Mouse (Mus musculus) CH12.LX (cell line): ENCODE data around the gene Tmem205. TPM values are rescaled to one million over a fixed set of nuclear protein-coding genes. Genes with fewer than 3 reads are reported as not detected.

Experiments
- DNase-seq: peaks from one replicate; pipeline ENCODE4 v3.0.0-alpha.2; 2013; ENCODE audit errors: extremely low read depth
- H3K27ac ChIP-seq: 2 replicates; pipeline ENCODE4 v1.5.1; 2012; ENCODE audit warnings: low read depth, mild to moderate bottlenecking, control low read depth, moderate library complexity; ENCODE audit not compliant: insufficient read depth
- H3K27me3 ChIP-seq: replicated peaks from 2 replicates; pipeline ENCODE3; 2012; ENCODE audit warnings: inconsistent platforms
- H3K36me3 ChIP-seq, 2 experiments: replicated peaks in 1 of 2; 2 replicates each; pipeline versions ENCODE3 to v1.6.1; 2012; ENCODE audit warnings: inconsistent platforms in 1 of 2, low read length in 1 of 2, mild to moderate bottlenecking in 1 of 2, mixed read lengths in 1 of 2, moderate library complexity in 1 of 2; ENCODE audit not compliant: control insufficient read depth in 1 of 2, insufficient read depth in 1 of 2
- H3K4me1 ChIP-seq, 2 experiments: 2 replicates each; pipeline ENCODE4 v1.6.1; 2012; ENCODE audit warnings: inconsistent platforms in 1 of 2, moderate library complexity in 1 of 2; ENCODE audit not compliant: insufficient read depth in 2 of 2, control insufficient read depth in 1 of 2
- H3K4me2 ChIP-seq: 2 replicates; pipeline ENCODE4 v1.6.1; 2012; ENCODE audit warnings: low read depth, mild to moderate bottlenecking, control low read depth; ENCODE audit not compliant: poor library complexity, insufficient read depth, severe bottlenecking
- H3K4me3 ChIP-seq, 3 experiments: fragments of 150-350 bp in 1 of 3; sonication (generic) in 1 of 3; replicated peaks in 1 of 3; 2 replicates each; pipeline versions ENCODE3 to v1.5.1; 2011 to 2012; ENCODE audit warnings: low read depth in 2 of 3, low read length in 2 of 3, mild to moderate bottlenecking in 2 of 3, moderate library complexity in 2 of 3, control low read depth in 1 of 3, improper control_type of control experiment in 1 of 3, inconsistent platforms in 1 of 3, mixed read lengths in 1 of 3; ENCODE audit not compliant: poor library complexity in 1 of 3
- H3K79me2 ChIP-seq: replicated peaks from 2 replicates; pipeline ENCODE4 v1.6.1; 2012; ENCODE audit warnings: mild to moderate bottlenecking, moderate library complexity; ENCODE audit not compliant: control insufficient read depth, poor library complexity, insufficient read depth, severe bottlenecking; ENCODE audit errors: extremely low read depth
- H3K9ac ChIP-seq: 2 replicates; pipeline ENCODE4 v1.6.1; 2012; ENCODE audit warnings: low read depth, mild to moderate bottlenecking, control low read depth, moderate library complexity; ENCODE audit not compliant: insufficient read depth
- H3K9me3 ChIP-seq: replicated peaks from 2 replicates; pipeline ENCODE3; 2012; ENCODE audit warnings: low read length, inconsistent platforms, mixed read lengths
- CHD1 ChIP-seq: IDR thresholded peaks from 2 replicates; pipeline ENCODE4 v1.6.1; 2012; ENCODE audit warnings: low read depth, low read length, improper control_type of control experiment, inconsistent platforms
- CHD2 ChIP-seq: IDR thresholded peaks from 2 replicates; pipeline ENCODE4 v1.6.1; 2011; ENCODE audit warnings: low read length, improper control_type of control experiment
- CTCF ChIP-seq, 2 experiments: IDR thresholded peaks in 1 of 2; conservative IDR thresholded peaks in 1 of 2; 2 replicates each; pipeline ENCODE4 v1.5.1; 2011 to 2012; ENCODE audit warnings: low read depth in 2 of 2, low read length in 2 of 2, improper control_type of control experiment in 1 of 2, inconsistent platforms in 1 of 2, mild to moderate bottlenecking in 1 of 2, moderate library complexity in 1 of 2
- E2F4 ChIP-seq: IDR thresholded peaks from 2 replicates; pipeline ENCODE4 v1.6.1; 2011; ENCODE audit warnings: low read depth, low read length, improper control_type of control experiment; ENCODE audit not compliant: insufficient replicate concordance
- EP300 ChIP-seq: IDR thresholded peaks from 2 replicates; pipeline ENCODE4 v1.6.1; 2011; ENCODE audit warnings: low read length, improper control_type of control experiment
- HCFC1 ChIP-seq: IDR thresholded peaks from 2 replicates; pipeline ENCODE4 v1.6.1; 2012; ENCODE audit warnings: low read depth, mild to moderate bottlenecking, inconsistent platforms, low read length, improper control_type of control experiment
- IRF4 ChIP-seq: IDR thresholded peaks from 2 replicates; pipeline ENCODE4 v1.6.1; 2014; ENCODE audit warnings: low read depth, mild to moderate bottlenecking, inconsistent platforms, low read length, improper control_type of control experiment
- JUN ChIP-seq: IDR thresholded peaks from 2 replicates; pipeline ENCODE4 v1.6.1; 2011; ENCODE audit warnings: low read depth, mild to moderate bottlenecking, low read length, improper control_type of control experiment, moderate library complexity; ENCODE audit not compliant: insufficient read depth
- JUND ChIP-seq: conservative IDR thresholded peaks from 2 replicates; pipeline ENCODE4 v1.6.1; 2011; ENCODE audit warnings: low read depth, low read length, improper control_type of control experiment
- KAT2A ChIP-seq: IDR thresholded peaks from 2 replicates; pipeline ENCODE4 v1.6.1; 2012; ENCODE audit warnings: low read length, improper control_type of control experiment, inconsistent platforms; ENCODE audit not compliant: insufficient replicate concordance
- MAFK ChIP-seq: IDR thresholded peaks from 2 replicates; pipeline ENCODE4 v1.6.1; 2011; ENCODE audit warnings: low read length, improper control_type of control experiment; ENCODE audit not compliant: insufficient replicate concordance
- MAZ ChIP-seq: IDR thresholded peaks from 2 replicates; pipeline ENCODE4 v1.6.1; 2012; ENCODE audit warnings: low read depth, mild to moderate bottlenecking, inconsistent platforms, low read length, improper control_type of control experiment, moderate library complexity
- MEF2A ChIP-seq: IDR thresholded peaks from 2 replicates; pipeline ENCODE4 v1.6.1; 2014; ENCODE audit warnings: low read depth, mild to moderate bottlenecking, inconsistent platforms, low read length, improper control_type of control experiment, borderline replicate concordance
- MYC ChIP-seq: IDR thresholded peaks from 2 replicates; pipeline ENCODE4 v1.6.1; 2011; ENCODE audit warnings: low read depth, mild to moderate bottlenecking, improper control_type of control experiment, low read length
- NELFE ChIP-seq: IDR thresholded peaks from 2 replicates; pipeline ENCODE4 v1.6.1; 2011; ENCODE audit warnings: low read depth, low read length, improper control_type of control experiment
- RAD21 ChIP-seq: IDR thresholded peaks from 2 replicates; pipeline ENCODE4 v1.6.1; 2011; ENCODE audit warnings: low read depth, mild to moderate bottlenecking, low read length, improper control_type of control experiment, moderate library complexity
- RCOR1 ChIP-seq: conservative IDR thresholded peaks from 2 replicates; pipeline ENCODE4 v1.6.1; 2012; ENCODE audit warnings: low read depth, mild to moderate bottlenecking, inconsistent platforms, low read length, improper control_type of control experiment
- SIN3A ChIP-seq: IDR thresholded peaks from 2 replicates; pipeline ENCODE4 v1.6.1; 2012; ENCODE audit warnings: low read length, improper control_type of control experiment, inconsistent platforms
- SMC3 ChIP-seq: IDR thresholded peaks from 2 replicates; pipeline ENCODE4 v1.6.1; 2011; ENCODE audit warnings: low read depth, low read length, improper control_type of control experiment
- TCF12 ChIP-seq: IDR thresholded peaks from 2 replicates; pipeline ENCODE4 v1.6.1; 2014; ENCODE audit warnings: low read depth, mild to moderate bottlenecking, inconsistent platforms, low read length, improper control_type of control experiment
- USF2 ChIP-seq: conservative IDR thresholded peaks from 2 replicates; pipeline ENCODE4 v1.6.1; 2011; ENCODE audit warnings: low read depth, low read length, improper control_type of control experiment
- ZMIZ1 ChIP-seq: IDR thresholded peaks from 2 replicates; pipeline ENCODE4 v1.6.1; 2012; ENCODE audit warnings: low read depth, mild to moderate bottlenecking, inconsistent platforms, low read length, improper control_type of control experiment
- dilution Hi-C: fragments of 300-500 bp; cut with MboI; formaldehyde crosslinking; loops from 2 replicates; pipeline ENCODE4 v1.14.3; 2020; ENCODE audit warnings: low sequenced_read_pairs; ENCODE audit not compliant: extremely low pct_unique_long_range_greater_than_20kb, extremely low pct_ligation_motif_present
- in situ Hi-C: fragments of 300-500 bp; cut with MboI; formaldehyde crosslinking; loops from 3 replicates; pipeline ENCODE4 v1.14.3; 2019; ENCODE audit warnings: low sequenced_read_pairs, low pct_ligation_motif_present, low pct_unique_long_range_greater_than_20kb, mixed read lengths
- polyA plus RNA-seq: library from polyadenylated mRNA; unstranded; fragments of >175 nt; gene quantifications from 2 replicates; pipeline ENCODE4 v1.2.1, GENCODE M21; 2012; ENCODE audit warnings: low read depth; ENCODE audit not compliant: insufficient read length
- total RNA-seq, 2 experiments: library from RNA; depleted of rRNA; stranded (reverse); fragments of 300-350 nt in 1 of 2; fragments of >200 nt in 1 of 2; gene quantifications; 2 replicates each; pipeline ENCODE4 v1.2.3; 2012 to 2014

Tmem205 gene
- total and polyA plus RNA-seq, 3 experiments: 0.87 to 2.9 (median 2.9) TPM

- dilution Hi-C loops: no loop called here
- 0 out of 2 replicates have a peak, but pooled peaks cover 3% of the 10 kb centered on the region for H3K79me2 ChIP-seq
- no peak overlapping the region for H3K4me3 ChIP-seq
- peak; percentile 6 for TF ChIP-seq RAD21
- peak; percentile 10; the same call in 1 of the 2 replicates for TF ChIP-seq SMC3
- peak in 1 of 2 experiments; percentile 43; a peak in 2 of 4 replicates for TF ChIP-seq CTCF (conservative IDR thresholded peaks at IDR 0.05 in 1 of 2, IDR thresholded peaks at IDR 0.05 in 1 of 2; ENCODE audit: low read depth in 2 of 2, low read length in 2 of 2)
- TF ChIP-seq CHD1: no peak
- peaks cover 7 to 10% of the 10 kb centered on the region in 2 experiments for H3K4me1 ChIP-seq
- H3K4me2 ChIP-seq: no peak overlapping the region
- in situ Hi-C loops: no loop called here
- H3K9me3 ChIP-seq: peaks cover 3% of the 10 kb centered on the region
- no peaks in the 10 kb centered on the region for H3K36me3 ChIP-seq
- H3K27me3 ChIP-seq: peaks cover 19% of the 10 kb centered on the region
- H3K27ac ChIP-seq: no peak overlapping the region
- H3K9ac ChIP-seq: no peak overlapping the region
- no peak for DNase-seq
Measured at GRCm38 (mm10) chr9:21951977-21952376, 24.6 kb upstream of the Tmem205 start.

DNA sequence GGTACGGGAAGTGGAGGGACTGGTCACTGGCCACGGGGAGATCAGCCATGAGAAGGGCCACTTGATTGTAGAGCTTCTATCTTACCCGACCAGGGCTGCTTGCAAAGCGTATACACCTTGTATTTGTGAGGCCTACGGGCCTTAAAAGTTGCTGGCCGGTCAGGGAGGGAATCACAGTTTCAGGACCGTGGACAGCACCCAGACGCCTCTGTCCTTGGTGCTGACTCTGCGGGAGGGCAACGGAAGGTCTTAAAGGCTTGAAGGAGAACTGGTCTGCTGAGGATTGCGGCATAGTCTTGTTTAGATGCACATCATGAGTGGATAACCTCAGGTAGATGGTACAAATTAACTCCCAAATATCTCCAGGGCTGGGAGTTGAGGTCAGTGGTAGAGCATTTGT lies 23.0 kb upstream of the Tmem205 start:
- peak; percentile 42 for DNase-seq
- H3K4me3 ChIP-seq: no peak overlapping the region
- peaks cover 3% of the 10 kb centered on the region for H3K9me3 ChIP-seq

DNA sequence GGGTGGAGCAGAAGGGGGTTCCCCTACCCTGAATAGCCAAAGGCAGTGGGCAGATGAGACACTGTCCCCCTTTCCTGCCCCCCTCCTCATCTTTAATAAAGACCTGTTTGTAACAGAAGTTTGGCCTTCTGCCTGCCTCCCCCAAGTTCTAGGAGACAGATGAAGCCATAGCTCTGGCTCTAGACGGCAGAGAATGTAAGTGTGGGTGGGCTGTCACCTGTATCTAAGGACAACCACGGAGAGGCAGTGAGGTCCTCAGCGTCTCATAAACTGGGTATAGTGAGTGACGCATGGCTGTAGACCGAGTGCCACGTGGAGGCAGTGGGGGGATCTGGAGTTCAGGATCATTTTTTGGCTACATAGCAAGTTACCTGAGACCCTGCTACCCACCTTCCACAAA lies 21.4 kb upstream of the Tmem205 start:
- Histone ChIP-seq H3K4me1 (peaks cover 0 to 7% of the 10 kb centered on the region in 2 experiments; a peak in 2 of 4 replicates), H3K4me3 (no peak overlapping the region), H3K79me2 (no peaks in the 10 kb centered on the region), H3K9ac (no peak overlapping the region), H3K9me3 (peaks cover 7% of the 10 kb centered on the region), H3K36me3 (no peaks in the 10 kb centered on the region), H3K27me3 (peaks cover 35% of the 10 kb centered on the region), H3K4me2 (no peak overlapping the region), H3K27ac (no peak overlapping the region)
- dilution Hi-C loops: no loop called here
- no peak for TF ChIP-seq JUND
- no peak for TF ChIP-seq IRF4
- TF ChIP-seq RCOR1: no peak
- no peak for TF ChIP-seq MEF2A
- no peak for TF ChIP-seq USF2
- TF ChIP-seq HCFC1: no peak
- TF ChIP-seq E2F4: no peak
- TF ChIP-seq NELFE: no peak
- no peak for TF ChIP-seq TCF12
- no peak for TF ChIP-seq MAFK
- no peak for TF ChIP-seq SIN3A
- no peak for TF ChIP-seq MAZ
- TF ChIP-seq MYC: no peak
- TF ChIP-seq CHD2: no peak
- no peak for TF ChIP-seq ZMIZ1
- TF ChIP-seq JUN: no peak
- no peak for TF ChIP-seq EP300
- no peak for TF ChIP-seq KAT2A
- no peak for DNase-seq
- in situ Hi-C loops: no loop called here

More for the DNA sequence above, 23.0 kb upstream of the Tmem205 start:
- dilution Hi-C loops: no loop called here
- Histone ChIP-seq H3K4me2 (no peak overlapping the region), H3K27me3 (peaks cover 29% of the 10 kb centered on the region), H3K4me1 (peaks cover 5 to 7% of the 10 kb centered on the region in 2 experiments), H3K9ac (no peak overlapping the region), H3K27ac (no peak overlapping the region), H3K36me3 (no peaks in the 10 kb centered on the region), H3K79me2 (no peaks in the 10 kb centered on the region)
- in situ Hi-C loops: no loop called here
- TF ChIP-seq SMC3: no peak
- TF ChIP-seq E2F4: no peak
- TF ChIP-seq SIN3A: peak; percentile 96
